Mouse (Mus musculus) cerebellum, adult 2 months (tissue): ENCODE measurements around the gene Dydc2.

Experiments used
- CTCF ChIP-seq: fragments of 200-500 bp; IDR thresholded peaks from 2 replicates; pipeline ENCODE4 v1.5.1; 2011; ENCODE audit warnings: low read depth, mild to moderate bottlenecking, control low read depth, low read length, moderate library complexity, borderline replicate concordance; ENCODE audit not compliant: insufficient read depth
- POLR2A ChIP-seq: fragments of 200-500 bp; IDR thresholded peaks from 2 replicates; pipeline ENCODE4 v1.6.1; 2011; ENCODE audit warnings: low read length, control low read depth, borderline replicate concordance; ENCODE audit not compliant: insufficient read depth

- TF ChIP-seq POLR2A (no peak), CTCF (no peak)
Observed at GRCm38 (mm10) chr14:41021246-41021645, 47.8 kb downstream of the Dydc2 start.
